ENCODE assay signal across 8 mouse cellular contexts in genomic region chr8:116755557-116755956, GRCm38 (mm10). TPM values are rescaled to one million over a fixed set of nuclear protein-coding genes. Genes with fewer than 3 reads are reported as not detected.
DNase-seq lines count a peak whose midpoint lies in the region; ATAC-seq and TF ChIP-seq lines count a peak whose summit lies in the region.

No protein-coding gene starts in this region.

- DNase-seq in heart, embryonic 10.5 days (ENCODE audit: low spot score): peak; percentile 28
- DNase-seq in heart, adult 11 months: no peak
- DNase-seq in thymus, adult 2 months: peak; percentile 58
- DNase-seq in thymus, adult 18-20 months: no peak
- DNase-seq in cerebellum, postnatal 10 days: peak; percentile 64 to 68
- peak; percentile 42 for DNase-seq in kidney, postnatal 0 days (ENCODE audit: low spot score)
- peak; percentile 44 for DNase-seq in retina, postnatal 1 day
- no peak for DNase-seq in yolk sac, embryonic 10.5 days (ENCODE audit: low spot score)

- H3K36me3 ChIP-seq in heart, embryonic 10.5 days: no peaks in the 10 kb centered on the region
- H3K36me3 ChIP-seq in thymus, adult 2 months (ENCODE audit: control insufficient read depth, insufficient read depth, low read length): no peaks in the 10 kb centered on the region
- H3K36me3 ChIP-seq in kidney, postnatal 0 days (ENCODE audit: insufficient read depth, low read length): no peaks in the 10 kb centered on the region

- WGBS in heart, embryonic 10.5 days: 10% methylated on average over 4 of the region's 4 CpGs
- 6% methylated on average over 4 of the region's 4 CpGs for WGBS in thymus, adult 2 months
- 12% methylated on average over 4 of the region's 4 CpGs for WGBS in kidney, postnatal 0 days

- H3K4me2 ChIP-seq in kidney, postnatal 0 days (ENCODE audit: low read length): no peak overlapping the region

- H3K9ac ChIP-seq in kidney, postnatal 0 days (ENCODE audit: low read depth, low read length): no peak overlapping the region

- H3K9me3 ChIP-seq in heart, embryonic 10.5 days: no peaks in the 10 kb centered on the region
- no peaks in the 10 kb centered on the region for H3K9me3 ChIP-seq in kidney, postnatal 0 days (replicated peaks; ENCODE audit: low read length)

- no peak for ATAC-seq in kidney, postnatal 0 days (replicated peaks; ENCODE audit: low FRiP score, low read depth)

- H3K27me3 ChIP-seq in heart, embryonic 10.5 days (ENCODE audit: insufficient read depth, poor library complexity, severe bottlenecking): no peaks in the 10 kb centered on the region
- no peaks in the 10 kb centered on the region for H3K27me3 ChIP-seq in thymus, adult 2 months (ENCODE audit: control insufficient read depth, insufficient read depth, low read length)
- no peaks in the 10 kb centered on the region for H3K27me3 ChIP-seq in kidney, postnatal 0 days (ENCODE audit: insufficient read depth, low read length)

- no peak for TF ChIP-seq POLR2A in thymus, adult 2 months (IDR thresholded peaks at IDR 0.05; ENCODE audit: control insufficient read depth, extremely low read depth, insufficient read depth, low read length, poor library complexity)

- no peaks in the 10 kb centered on the region for H3K4me1 ChIP-seq in heart, embryonic 10.5 days
- no peaks in the 10 kb centered on the region for H3K4me1 ChIP-seq in thymus, adult 2 months (replicated peaks; ENCODE audit: control insufficient read depth, insufficient read depth, low read length)
- H3K4me1 ChIP-seq in kidney, postnatal 0 days (replicated peaks; ENCODE audit: insufficient read depth, low read length): no peaks in the 10 kb centered on the region

- no peak overlapping the region for H3K27ac ChIP-seq in heart, embryonic 10.5 days
- no peak overlapping the region for H3K27ac ChIP-seq in thymus, adult 2 months (ENCODE audit: control insufficient read depth, insufficient read depth, low read length)
- H3K27ac ChIP-seq in kidney, postnatal 0 days: no peak overlapping the region

- TF ChIP-seq CTCF in thymus, adult 2 months (IDR thresholded peaks at IDR 0.05; ENCODE audit: borderline replicate concordance, control insufficient read depth, extremely low read depth, insufficient read depth, low read length, poor library complexity): no peak
- TF ChIP-seq CTCF in kidney, postnatal 0 days (IDR thresholded peaks at IDR 0.05; ENCODE audit: low read depth): peak; percentile 74

- no peak overlapping the region for H3K4me3 ChIP-seq in heart, embryonic 10.5 days
- H3K4me3 ChIP-seq in thymus, adult 2 months (ENCODE audit: control insufficient read depth, insufficient read depth, low read length): no peak overlapping the region
- H3K4me3 ChIP-seq in kidney, postnatal 0 days (replicated peaks; ENCODE audit: low read depth, low read length): no peak overlapping the region

RNA-seq across cellular contexts. Expression of gene Cdyl2, which starts 22.8 kb away (rescaled TPM):
- polyA plus RNA-seq in heart, embryonic 10.5 days (2016; fragmentation: Nextera tagmentation; extraction: Ambion mirVana): 4.5 and 5.1 TPM in 2 replicates
- polyA plus RNA-seq in thymus, adult 2 months (2012; rRNA removed): 12.1 and 13.3 TPM in 2 replicates
- polyA plus RNA-seq in kidney, postnatal 0 days (2015; fragmentation: Nextera tagmentation; extraction: Ambion mirVana): 8.8 and 10.3 TPM in 2 replicates

Comparison
In these comparisons a context has a peak if more than half of its experiments do, and no peak if none do; other contexts are left out.
1. DNase-seq: peak in heart, embryonic 10.5 days (single experiment), thymus, adult 2 months (single experiment), cerebellum, postnatal 10 days (2 of 2), kidney, postnatal 0 days (single experiment) and retina, postnatal 1 day (single experiment); none in heart, adult 11 months (single experiment), thymus, adult 18-20 months (0 of 2) and yolk sac, embryonic 10.5 days (single experiment).